Mouse (Mus musculus) layer of hippocampus, adult 2 months (tissue): ENCODE data around the gene Trhde. TPM values are rescaled to one million over a fixed set of nuclear protein-coding genes. Genes with fewer than 3 reads are reported as not detected.

Experiments
- DNase-seq, 2 experiments: peaks; one replicate each; pipeline ENCODE4 v3.0.0; 2022; ENCODE audit warnings: low spot score in 2 of 2
- H3K27ac ChIP-seq: fragments of 200-600 bp; 2 replicates; pipeline ENCODE4 v1.8.1; 2022
- H3K4me3 ChIP-seq: fragments of 200-600 bp; 2 replicates; pipeline ENCODE4 v1.8.1; 2022; ENCODE audit warnings: mild to moderate bottlenecking
- CTCF ChIP-seq: fragments of 200-600 bp; conservative IDR thresholded peaks from 2 replicates; pipeline ENCODE4 v1.8.1; 2022; ENCODE audit warnings: antibody characterized with exemption, mild to moderate bottlenecking, moderate library complexity
- total RNA-seq, 2 experiments: library from RNA; stranded (reverse); gene quantifications; 2 replicates each; pipeline ENCODE4 v1.2.3; 2021

Gene Trhde
- total RNA-seq, 2 experiments from 2014 or later, result 32.2 to 33.6 TPM

- no peak overlapping the region for H3K4me3 ChIP-seq
- no peak for DNase-seq
- no peak for TF ChIP-seq CTCF
- H3K27ac ChIP-seq, result no peak overlapping the region
Measured at GRCm38 (mm10) chr10:114671791-114672415, 130.2 kb downstream of the Trhde start.

GRCm38 (mm10) chr10:114593046-114593445, 209.1 kb downstream of the Trhde start:
- Histone ChIP-seq H3K4me3 (no peak overlapping the region), H3K27ac (no peak overlapping the region)
- TF ChIP-seq CTCF, result no peak
- no peak for DNase-seq

- Histone ChIP-seq H3K4me3 (no peak overlapping the region), H3K27ac (no peak overlapping the region)
- DNase-seq, result peak; percentile 5 to 22
- TF ChIP-seq CTCF, result no peak
Measured at GRCm38 (mm10) chr10:114578926-114579325, 223.2 kb downstream of the Trhde start.

- H3K27ac ChIP-seq, result peak overlapping the region; percentile 43; the same call in 1 of the 2 replicates
- peak; percentile 7 to 21 for DNase-seq
- TF ChIP-seq CTCF, result no peak
- no peak overlapping the region for H3K4me3 ChIP-seq
Measured at GRCm38 (mm10) chr10:114567891-114568290, 234.2 kb downstream of the Trhde start.

GRCm38 (mm10) chr10:114509186-114509585, 292.9 kb downstream of the Trhde start:
- Histone ChIP-seq H3K4me3 (no peak overlapping the region), H3K27ac (no peak overlapping the region)
- DNase-seq, result no peak
- no peak for TF ChIP-seq CTCF

- Histone ChIP-seq H3K4me3 (no peak overlapping the region), H3K27ac (no peak overlapping the region)
- TF ChIP-seq CTCF, result no peak
- DNase-seq, result no peak
Measured at GRCm38 (mm10) chr10:114488806-114489205, 313.3 kb downstream of the Trhde start.

- Histone ChIP-seq H3K27ac (no peak overlapping the region), H3K4me3 (no peak overlapping the region)
- peak; percentile 63 for TF ChIP-seq CTCF
- no peak for DNase-seq
Measured at GRCm38 (mm10) chr10:114455591-114455990, 346.5 kb downstream of the Trhde start.

GRCm38 (mm10) chr10:114448116-114448515, 354.0 kb downstream of the Trhde start:
- no peak for TF ChIP-seq CTCF
- Histone ChIP-seq H3K4me3 (no peak overlapping the region), H3K27ac (no peak overlapping the region)
- DNase-seq, result no peak

GRCm38 (mm10) chr10:114418956-114419530, 383.1 kb downstream of the Trhde start:
- no peak for DNase-seq
- H3K27ac ChIP-seq, result no peak overlapping the region
- TF ChIP-seq CTCF, result no peak
- H3K4me3 ChIP-seq, result no peak overlapping the region

- Histone ChIP-seq H3K27ac (no peak overlapping the region), H3K4me3 (no peak overlapping the region)
- TF ChIP-seq CTCF, result no peak
- DNase-seq, result no peak
Measured at GRCm38 (mm10) chr10:114415717-114416116, 386.4 kb downstream of the Trhde start.

- H3K4me3 ChIP-seq, result no peak overlapping the region
- no peak for DNase-seq
- H3K27ac ChIP-seq, result no peak overlapping the region
- no peak for TF ChIP-seq CTCF
Measured at GRCm38 (mm10) chr10:114405260-114405659, 396.8 kb downstream of the Trhde start.

GRCm38 (mm10) chr10:114403795-114404194, 398.3 kb downstream of the Trhde start:
- no peak overlapping the region for H3K27ac ChIP-seq
- DNase-seq, result no peak
- H3K4me3 ChIP-seq, result no peak overlapping the region
- no peak for TF ChIP-seq CTCF

GRCm38 (mm10) chr10:114370804-114371203, 431.3 kb downstream of the Trhde start:
- DNase-seq, result no peak
- Histone ChIP-seq H3K27ac (no peak overlapping the region), H3K4me3 (no peak overlapping the region)
- no peak for TF ChIP-seq CTCF

GRCm38 (mm10) chr10:114363442-114363841, 438.7 kb downstream of the Trhde start:
- Histone ChIP-seq H3K4me3 (no peak overlapping the region), H3K27ac (no peak overlapping the region)
- DNase-seq, result no peak
- TF ChIP-seq CTCF, result no peak

- DNase-seq, result no peak
- no peak for TF ChIP-seq CTCF
- Histone ChIP-seq H3K4me3 (no peak overlapping the region), H3K27ac (no peak overlapping the region)
Measured at GRCm38 (mm10) chr10:114362631-114363030, 439.5 kb downstream of the Trhde start.
